Mouse (Mus musculus) ES-CJ7 (cell line): ENCODE data around the gene Camk1d.

Experiments used
- DNase-seq: peaks from one replicate; pipeline ENCODE4 v3.0.0; 2011; ENCODE audit warnings: low read depth, low spot score

Gene Camk1d

DNA sequence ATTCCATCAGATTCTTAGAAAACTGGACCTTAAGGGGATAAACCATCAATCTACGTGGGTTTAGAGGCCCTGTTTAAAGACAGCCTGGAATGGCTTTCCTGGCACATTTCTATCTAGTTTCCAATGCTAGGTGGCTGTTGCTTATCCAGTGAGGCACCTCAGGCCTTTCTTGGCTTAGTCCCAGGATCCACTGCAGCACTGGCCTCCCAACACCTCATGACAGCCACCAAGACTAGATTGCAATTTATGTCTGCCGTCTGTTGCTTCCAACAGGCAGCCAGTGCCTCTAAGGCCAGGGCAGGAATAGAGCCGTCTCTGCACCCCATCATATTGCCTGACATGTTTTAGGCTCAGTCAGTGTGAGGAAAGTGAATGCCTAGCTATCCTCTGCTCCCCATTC, 389.5 kb downstream of the Camk1d start:
- DNase-seq: no peak

DNA sequence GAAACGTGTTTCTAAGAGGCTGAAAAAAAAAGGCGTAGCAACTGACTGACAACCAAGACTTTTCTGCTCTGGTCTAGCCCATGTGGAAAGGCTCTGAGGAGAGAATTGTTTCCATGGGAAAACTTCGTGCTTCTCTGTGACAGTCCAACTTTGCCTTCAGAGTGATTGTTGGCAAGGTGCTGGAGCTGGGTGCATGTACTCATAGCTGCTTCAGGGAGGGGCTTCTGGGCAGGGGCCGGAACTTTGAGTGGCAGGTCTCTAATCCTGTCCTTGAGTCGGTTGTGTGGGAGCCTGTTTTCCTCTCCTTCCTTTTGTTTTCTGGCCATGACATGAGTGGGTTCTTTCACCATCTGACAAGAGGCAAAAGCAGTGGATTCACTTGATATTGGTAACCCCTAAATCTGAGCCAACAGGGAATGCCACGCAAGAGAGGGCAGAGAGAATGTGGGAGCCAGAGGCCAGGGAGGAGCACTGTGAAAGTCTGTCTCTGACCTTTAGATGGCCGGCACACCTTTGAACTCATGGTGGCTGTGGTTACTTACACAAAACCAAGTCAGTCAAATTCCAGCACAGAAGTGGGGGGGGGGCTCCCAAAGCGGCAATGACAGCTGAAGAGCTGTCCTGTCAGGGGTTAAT, 392.5 kb downstream of the Camk1d start:
- no peak for DNase-seq

DNA sequence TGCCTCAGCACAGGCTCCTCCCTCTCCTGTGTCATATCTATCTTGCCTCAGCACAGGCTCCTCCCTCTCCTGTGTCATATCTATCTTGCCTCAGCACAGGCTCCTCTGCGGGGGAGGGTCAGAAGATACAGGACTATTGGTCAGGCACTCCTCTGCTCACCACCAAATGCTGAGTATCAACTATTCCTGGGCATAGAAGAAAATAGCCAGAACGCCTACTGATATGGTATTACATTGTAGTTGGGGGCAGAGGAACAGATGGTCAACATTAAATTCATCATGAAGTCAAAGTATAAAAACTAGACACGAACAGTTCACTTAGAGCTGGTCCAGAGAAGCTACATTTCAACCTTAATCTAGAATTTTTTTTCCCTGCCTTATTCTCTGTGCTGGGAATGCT, 395.2 kb downstream of the Camk1d start:
- DNase-seq: no peak

DNA sequence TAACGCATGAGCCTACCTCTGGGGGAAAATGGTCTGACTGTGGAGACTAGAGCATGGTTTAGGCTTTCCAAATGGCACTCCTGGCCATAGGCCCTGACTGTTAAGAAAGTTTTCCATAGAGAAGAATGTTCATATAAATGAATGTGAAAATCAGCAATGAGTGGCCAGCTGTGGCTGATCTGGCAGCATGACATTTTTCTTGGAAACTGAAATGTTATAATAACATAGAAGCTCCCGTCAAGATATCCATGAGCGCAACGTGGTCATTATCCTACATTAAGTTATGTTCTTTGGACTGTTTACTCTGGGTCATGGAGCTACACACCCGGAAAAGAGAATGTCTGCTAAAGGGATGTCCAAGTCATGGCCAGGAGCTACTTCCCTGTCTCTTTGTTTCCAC, 397.6 kb downstream of the Camk1d start:
- no peak for DNase-seq

DNA sequence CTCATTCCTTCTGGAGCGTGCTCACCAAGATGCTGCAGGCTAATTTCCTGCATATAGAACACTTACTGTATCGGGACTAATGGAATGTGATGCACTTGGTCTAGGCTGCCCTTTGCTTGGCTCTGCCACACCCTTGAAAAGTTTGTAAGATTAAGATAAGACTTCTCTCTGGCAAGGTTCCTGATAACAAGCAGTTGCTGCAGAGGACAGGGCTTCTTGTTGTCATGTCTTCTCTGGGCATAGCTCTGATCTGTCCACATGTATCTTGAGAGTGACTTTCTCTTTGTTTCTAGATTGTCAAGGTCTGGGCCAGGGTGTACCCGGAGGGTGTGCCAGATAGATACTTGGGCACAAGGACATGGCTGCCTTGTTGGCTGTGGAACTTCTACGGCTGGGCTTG, 398.1 kb downstream of the Camk1d start:
- no peak for DNase-seq

DNA sequence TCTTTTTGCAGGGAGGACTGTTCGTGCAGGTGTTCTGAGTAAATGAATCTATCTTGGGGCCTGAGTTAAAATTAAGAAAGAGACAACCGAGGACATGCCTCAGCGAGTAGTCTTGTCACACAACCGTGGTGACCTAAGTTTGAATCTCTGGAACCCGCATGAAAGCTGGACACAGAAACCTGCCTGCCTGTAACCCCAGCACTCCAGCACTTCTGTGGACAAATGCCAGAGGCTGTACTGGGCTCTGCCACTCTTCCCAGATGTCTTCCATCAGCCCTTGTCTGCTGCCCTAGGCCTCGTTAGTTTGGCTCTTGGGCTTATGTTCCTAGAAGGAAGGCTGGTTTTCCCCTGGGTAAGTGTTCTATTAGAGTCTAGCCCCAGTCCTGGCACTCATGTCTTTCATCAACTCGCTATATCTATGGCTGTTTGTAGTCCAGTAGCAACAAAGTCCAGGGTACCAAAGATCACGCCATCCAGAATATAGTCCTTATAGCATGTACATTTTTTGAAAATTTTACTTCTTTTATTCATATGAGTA, 399.0 kb downstream of the Camk1d start:
- no peak for DNase-seq

DNA sequence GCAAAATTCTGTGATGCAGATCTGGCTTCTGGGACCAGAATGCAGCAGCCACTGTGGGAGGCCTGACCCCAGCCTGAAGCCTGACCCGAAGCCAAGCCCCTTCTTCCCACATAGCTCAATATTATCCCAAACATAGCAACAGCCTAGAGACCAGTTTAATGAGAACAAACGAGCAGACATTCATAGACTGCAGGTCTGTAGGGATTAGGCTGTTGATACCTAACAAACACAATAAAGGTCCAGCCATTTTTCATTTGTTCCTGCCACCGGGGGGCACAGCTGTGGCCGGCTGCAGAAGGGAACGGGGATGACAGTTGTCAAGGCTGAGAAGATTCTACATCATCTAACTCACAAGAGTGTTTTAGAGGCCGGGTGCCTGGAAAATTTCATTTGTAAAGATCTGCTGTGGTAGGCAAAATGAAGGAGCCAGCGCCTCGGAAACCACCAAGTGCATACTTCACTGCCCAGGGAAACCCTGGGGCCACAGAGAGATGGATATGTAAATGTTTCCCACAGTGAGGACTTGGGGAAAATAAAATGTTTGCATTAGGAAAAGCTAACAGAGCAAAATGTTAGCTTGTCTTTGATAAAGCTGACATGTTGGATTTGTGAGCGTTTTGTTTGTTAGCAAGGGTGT, 399.7 kb downstream of the Camk1d start:
- DNase-seq: no peak

DNA sequence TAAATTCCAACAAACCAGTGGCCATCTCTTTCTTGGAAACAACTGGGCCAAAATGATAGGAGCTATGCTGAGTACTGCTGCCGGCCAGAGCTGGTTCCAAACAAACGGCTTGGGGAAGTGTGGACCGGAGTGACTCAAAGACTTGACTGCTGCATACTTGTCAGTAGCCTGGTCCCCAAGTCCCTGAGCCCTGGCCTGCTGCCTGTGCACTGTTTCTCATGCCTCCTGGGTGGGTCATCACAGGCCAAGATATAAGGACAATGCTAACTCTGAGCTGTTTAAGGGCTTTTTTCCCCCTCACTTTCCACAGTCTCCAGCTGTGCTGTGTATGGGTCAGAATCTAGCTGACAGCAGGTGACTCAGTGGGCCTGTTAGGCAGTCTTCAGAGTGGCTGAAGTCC, 409.2 kb downstream of the Camk1d start:
- DNase-seq: no peak

DNA sequence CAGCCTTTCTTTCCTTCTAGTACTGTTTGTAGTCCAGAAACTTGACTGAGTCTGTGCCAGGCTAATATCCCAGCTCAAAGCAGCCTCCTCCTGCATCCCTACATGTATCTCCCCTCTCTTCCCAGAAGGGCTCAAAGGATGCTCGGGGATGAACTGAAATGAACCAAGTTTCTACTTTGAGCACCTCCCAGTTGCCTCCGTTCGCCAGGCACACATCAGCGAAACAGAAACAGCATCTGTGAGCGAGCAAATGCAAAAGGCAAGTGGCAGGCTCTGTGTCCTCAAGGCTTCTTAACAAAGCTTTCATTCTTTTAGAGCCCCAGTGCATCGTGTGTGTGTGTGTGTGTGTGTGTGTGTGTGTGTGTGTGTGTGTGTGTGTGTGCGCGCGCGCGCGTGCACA, 409.9 kb downstream of the Camk1d start:
- DNase-seq: no peak

DNA sequence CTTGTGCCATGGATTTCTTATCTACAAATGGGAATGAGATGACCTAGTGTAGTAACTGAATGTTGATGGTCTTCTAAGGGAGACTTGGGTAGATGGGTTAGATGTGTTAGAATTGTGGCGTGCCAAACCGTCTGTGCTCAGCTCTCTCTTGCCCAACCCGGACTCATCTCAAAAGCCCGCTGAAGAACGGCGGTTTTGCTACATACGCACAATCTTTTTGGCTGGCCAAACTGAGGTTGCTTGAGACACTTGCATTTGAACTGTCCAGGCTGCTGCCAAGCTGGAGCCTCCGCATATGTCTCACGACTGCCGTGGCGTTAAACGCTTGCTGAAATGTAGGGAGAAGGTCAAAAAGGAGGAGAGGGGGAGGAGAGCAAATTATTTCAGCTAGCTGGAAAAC, 413.0 kb downstream of the Camk1d start:
- DNase-seq: no peak

DNA sequence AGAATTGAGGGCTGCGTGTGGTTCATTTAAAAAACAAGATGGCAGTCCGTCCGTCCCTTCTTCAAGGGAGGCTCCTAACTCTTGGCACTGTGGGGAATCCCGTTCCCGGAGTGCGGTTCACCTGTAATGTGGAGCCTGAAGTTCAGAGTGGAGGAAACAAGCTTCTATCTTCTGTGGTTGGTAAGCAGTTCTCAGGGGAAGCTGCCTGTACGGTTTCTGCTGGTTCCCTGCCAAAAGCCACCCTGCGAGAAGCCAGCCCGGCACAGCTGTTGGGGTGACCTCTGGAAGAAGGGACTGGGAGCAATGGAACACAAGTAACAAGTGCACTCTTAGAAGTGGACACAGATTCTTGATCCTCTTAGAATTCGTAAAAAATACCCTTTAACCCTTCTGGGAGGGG, 416.2 kb downstream of the Camk1d start:
- DNase-seq: no peak

DNA sequence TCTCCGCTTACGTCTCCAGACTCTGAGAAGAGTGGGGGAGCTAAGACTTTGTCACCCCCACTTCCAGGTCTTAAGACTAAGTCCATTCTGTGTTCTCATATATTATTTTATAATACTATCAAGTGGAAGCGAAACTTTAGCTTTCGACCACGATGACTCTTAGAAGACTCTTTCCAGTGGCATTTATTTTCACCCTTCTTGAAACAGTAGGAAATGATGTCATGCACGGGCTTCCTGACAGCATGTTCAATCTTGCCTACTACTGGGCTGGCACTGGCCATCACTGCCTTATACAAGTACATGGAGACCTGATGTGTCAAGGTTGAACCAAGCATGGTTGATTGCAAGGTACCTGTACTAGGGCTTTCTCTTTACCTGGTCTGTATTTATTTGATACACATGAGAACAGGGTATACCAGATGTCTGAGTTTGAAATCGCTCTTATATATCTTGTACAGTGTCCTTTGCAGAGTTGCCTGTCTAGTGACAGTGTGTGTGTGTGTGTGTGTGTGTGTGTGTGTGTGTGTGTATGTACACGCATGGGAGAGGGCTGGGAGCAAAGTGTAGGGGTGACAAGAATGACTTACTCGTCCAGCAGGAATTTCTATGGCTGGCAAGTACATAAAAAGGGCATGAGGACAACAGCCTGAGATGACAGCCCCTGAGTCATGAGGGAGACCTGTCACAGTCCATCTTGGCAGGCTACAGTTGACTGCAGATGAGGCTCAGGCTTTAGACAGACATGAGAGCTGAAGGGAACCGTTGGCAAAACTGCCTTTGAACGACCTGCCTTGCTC, 417.4 kb downstream of the Camk1d start:
- no peak for DNase-seq

DNA sequence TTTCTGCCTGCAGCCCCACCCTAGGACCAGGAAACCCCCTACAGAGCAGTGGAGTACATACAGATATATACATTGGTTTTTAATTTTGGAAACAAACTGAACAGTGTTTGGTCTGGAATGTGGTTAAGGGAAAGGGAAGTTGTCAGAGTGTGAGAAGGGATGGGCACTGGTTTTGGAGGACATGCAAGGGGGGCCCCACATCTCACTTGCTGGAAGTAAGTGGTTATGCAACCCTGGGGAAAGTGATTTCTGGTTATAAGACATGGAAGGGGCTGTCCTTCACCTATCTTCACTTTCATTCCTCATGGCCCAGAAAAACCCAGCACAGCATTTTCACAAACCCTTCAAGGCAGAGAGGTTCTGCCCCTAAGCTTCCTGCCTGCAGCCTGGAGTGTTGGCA, 419.2 kb downstream of the Camk1d start:
- DNase-seq: no peak

DNA sequence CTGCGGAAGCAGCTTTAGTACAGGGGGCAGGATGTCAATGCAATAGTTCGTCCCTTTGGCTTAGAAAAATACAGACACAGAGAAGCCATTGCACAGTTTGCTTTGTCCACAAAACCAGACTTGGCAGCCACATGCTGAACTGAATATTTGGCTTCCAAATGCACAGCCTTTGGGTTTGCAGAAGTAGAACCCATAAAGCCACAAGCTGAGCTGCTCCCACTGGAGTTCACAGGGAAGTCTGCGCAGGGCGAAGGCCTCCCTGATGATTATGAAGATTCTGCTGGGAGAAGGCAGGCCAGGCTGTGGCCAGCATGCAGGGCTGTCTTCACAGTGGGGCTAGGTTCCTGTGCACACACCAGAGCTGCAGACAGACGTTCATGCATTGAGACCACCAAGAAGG, 419.9 kb downstream of the Camk1d start:
- DNase-seq: no peak

DNA sequence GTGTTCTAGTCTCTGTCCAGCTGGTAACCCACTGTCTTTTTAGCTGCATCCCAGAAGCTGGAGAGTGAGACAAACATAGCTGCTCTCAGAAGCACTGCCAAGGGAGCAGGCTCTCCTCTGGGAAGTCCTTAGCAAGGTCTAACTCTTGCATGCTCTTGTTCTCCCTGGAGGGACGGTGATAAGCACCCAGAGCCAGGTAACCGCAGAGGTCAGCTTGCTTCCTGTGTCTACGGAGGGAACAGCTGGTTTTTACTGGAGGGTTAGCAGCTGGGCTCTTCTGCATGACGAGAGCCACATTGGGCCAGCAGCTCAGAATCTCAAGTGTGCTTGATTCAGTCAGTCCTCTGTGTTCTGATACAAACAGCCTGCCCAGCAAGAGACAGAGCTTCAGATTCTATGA, 425.7 kb downstream of the Camk1d start:
- DNase-seq: no peak

DNA sequence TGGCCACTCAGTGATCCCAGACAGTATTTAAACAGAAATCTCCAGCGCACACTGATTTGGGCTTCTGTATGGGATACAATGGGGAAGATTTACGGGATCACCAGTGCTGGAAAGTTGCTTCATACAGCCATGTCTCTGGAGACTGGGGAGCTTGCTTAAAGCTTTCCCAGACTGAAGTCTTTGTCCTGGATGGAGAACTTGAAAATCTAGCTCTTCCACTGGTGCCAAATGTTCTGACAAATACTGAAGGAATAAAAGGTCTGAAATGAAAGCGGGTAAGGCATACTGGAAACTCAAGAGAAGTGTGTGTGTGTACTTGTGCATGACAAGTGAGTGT, 427.3 kb downstream of the Camk1d start:
- no peak for DNase-seq

DNA sequence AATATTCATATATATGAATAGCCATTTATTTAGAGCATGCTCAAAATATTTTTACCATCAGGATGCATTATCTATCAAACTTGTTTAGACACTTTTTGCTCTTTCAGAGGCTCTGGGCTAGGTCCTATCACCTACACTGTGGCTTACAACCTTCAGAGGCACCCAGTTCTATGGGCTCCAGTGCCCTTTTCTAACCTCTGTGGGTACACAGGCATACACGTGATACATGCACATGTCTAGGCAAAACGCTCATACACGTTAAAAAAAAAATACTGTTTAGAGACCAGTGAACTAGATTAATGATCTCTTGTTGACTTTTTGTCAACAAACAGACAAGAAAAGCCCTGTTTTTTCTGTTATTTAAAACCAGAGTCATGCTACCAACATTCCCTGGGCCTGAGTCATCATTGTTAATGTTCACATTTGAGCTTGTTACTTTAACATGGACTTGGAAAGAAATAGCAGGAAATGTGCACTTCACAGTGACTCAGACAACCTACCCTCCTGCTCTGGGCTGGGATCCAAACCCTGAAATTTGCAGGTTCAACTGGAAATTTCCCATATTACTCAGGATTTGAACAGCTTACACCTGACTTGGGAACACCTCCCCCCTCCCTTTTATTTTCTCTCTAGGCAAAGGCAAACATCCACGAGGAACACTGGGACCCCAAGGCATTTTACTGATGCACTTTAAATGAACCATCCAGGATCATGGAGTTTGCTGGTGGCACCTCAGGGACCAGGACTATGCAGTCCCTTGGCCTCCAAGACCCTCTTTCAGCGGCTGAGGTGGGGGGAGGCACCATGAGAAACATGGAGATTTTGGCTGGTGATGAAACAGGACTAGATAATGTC, 427.9 kb downstream of the Camk1d start:
- DNase-seq: no peak

DNA sequence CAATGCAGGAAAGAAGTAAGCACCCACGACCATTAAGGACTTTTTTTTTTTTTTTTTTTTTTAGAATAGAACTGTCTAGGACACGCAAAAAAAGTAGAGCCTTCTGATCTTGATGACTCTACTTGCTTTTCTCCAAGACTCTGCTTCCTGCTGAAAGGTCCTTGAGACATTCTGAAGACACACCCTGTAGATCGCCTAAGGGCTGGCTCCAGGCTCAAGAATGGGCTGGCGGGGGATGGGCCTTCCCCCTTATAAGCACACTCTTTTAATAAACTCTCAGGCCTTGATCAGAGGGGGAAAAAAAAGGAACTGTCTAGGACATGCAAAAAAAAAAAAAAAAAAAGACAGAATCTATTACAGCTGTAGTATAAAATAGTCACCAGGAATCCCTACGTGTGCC, 430.0 kb downstream of the Camk1d start:
- DNase-seq: peak; percentile 76

DNA sequence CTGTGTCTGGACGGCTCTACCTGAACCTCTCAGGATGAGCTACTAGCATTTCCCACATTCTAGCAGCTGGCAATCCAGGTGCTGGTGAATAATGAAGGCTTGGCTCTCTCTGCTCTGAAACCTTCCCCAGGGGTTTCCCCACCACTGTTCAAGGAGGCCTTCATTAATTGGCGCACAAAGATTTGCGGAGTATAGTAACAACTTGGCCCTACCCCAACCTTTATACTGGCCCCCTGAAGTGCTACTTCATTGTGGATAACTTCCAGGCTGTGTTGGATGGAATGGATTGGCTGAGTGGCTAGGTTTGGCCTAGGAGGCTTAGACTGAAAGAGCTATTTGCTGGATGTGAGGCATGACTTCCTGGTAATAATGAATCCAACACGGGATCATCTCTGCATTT, 431.7 kb downstream of the Camk1d start:
- no peak for DNase-seq

DNA sequence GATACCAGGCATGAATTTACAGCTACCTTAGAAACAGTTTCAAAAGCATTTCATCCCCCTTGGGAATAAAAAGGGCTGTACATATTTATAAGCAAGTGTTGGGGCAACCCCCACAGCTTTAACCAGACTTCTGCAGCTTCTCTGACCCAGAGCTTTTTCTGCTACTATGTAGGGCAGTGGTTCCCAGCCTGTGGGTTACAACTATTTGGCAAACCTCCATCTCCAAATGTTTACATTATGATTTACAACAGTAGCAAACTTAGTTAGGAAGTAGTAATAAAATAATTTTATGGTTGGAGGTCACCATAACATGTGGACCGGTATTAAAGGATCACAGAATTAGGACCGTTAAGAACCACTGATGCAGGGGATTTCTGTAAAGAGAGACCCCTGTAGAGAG, 446.3 kb downstream of the Camk1d start:
- DNase-seq: no peak

DNA sequence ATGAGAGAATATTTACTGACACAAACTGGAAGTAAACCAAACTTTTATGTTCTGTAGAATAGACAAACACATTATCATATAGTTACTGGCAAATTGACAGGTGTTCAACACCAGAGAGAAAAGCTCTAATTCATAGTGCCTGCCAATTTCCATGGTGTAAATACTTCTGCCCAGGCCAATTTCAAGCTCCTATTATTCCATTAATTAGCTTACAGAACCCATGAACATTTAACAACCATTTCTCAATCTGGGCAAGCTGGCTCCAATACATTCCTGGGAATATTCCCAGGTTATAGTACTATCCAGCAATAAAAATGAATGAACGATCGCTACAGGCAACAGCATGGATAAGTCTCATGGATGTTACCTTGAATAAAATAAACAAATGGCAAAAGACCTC, 452.0 kb downstream of the Camk1d start:
- DNase-seq: no peak

DNA sequence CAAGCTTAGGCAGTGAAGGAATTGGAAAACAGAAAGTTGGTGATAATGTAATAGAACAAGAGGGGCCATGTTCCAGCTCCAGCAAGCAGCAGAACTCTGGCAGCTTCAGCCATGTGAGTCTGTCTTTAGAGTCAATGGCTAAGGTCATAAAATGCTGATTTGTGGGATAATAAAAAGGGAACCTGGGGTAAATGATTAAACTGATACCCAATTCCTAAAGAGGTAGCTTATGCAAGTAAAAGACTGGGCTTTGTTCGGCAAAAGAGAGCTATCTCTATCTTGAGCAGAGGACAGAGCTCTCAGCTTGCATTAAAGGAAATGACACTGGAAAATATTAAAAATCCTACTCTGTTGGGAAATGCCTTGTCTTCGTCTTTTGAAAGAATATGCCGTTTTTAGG, 456.1 kb downstream of the Camk1d start:
- no peak for DNase-seq
